Mouse (Mus musculus) lung, adult 2 months (tissue): ENCODE results near the gene Napa.
A peak's percentile ranks its signal among the peaks of the same experiment; 100 is the strongest.

Experiments
- CTCF ChIP-seq: fragments of 200-500 bp; IDR thresholded peaks from 2 replicates; pipeline ENCODE4 v1.5.1; 2011; ENCODE audit warnings: mild to moderate bottlenecking, low read length, control low read depth; ENCODE audit not compliant: insufficient read depth
- POLR2A ChIP-seq: fragments of 200-500 bp; IDR thresholded peaks from 2 replicates; pipeline ENCODE4 v1.6.1; 2011; ENCODE audit warnings: low read depth, mild to moderate bottlenecking, control low read depth, low read length, borderline replicate concordance; ENCODE audit errors: extremely low read depth

DNA sequence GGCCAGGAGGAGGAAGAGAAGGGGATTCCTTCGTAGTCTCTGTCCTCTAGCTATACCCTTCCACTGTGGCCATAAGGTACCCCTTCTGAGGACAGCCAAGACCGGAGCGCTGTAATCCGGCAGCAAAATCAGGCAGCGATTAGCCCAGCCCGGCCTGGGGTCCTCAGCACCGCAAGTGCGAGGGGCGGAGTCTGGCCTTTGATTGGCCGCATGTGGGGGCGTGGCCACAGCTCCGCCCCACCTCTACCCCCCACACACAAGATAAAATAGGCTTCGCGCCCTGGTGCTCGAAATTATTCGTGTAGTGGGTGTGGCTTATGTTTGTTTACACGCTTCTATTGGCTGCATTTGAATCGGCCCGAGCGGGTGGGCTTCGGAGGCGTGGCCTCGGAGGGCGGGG is 45.6 kb upstream of the Napa start:
- TF ChIP-seq POLR2A: peak; percentile 81; the same call in 1 of the 2 replicates
- no peak for TF ChIP-seq CTCF
